Mouse (Mus musculus) hindbrain, embryonic 13.5 days (tissue): ENCODE measurements around the gene Lrcol1. TPM values are rescaled to one million over a fixed set of nuclear protein-coding genes. Genes with fewer than 3 reads are reported as not detected.

Experiments used
- ATAC-seq: fragments of 200-750 bp; cut with Nextera tagmentation; 2 replicates; pipeline ENCODE4 v1.8.0; 2017; ENCODE audit warnings: moderate TSS enrichment; ENCODE audit not compliant: low FRiP score
- H3K27ac ChIP-seq: fragments of 300-500 bp; sonication (generic); 2 replicates; pipeline ENCODE4 v1.5.1; 2015; ENCODE audit warnings: inconsistent platforms, mild to moderate bottlenecking, moderate library complexity
- H3K27me3 ChIP-seq: fragments of 300-500 bp; sonication (generic); 2 replicates; pipeline ENCODE4 v1.6.1; 2015; ENCODE audit warnings: mild to moderate bottlenecking, inconsistent platforms
- H3K36me3 ChIP-seq: fragments of 300-500 bp; sonication (generic); 2 replicates; pipeline ENCODE4 v1.6.1; 2015; ENCODE audit warnings: mild to moderate bottlenecking, inconsistent platforms
- H3K4me1 ChIP-seq: fragments of 300-500 bp; sonication (generic); replicated peaks from 2 replicates; pipeline ENCODE4 v1.6.1; 2015; ENCODE audit warnings: inconsistent platforms
- H3K4me2 ChIP-seq: fragments of 300-500 bp; sonication (generic); 2 replicates; pipeline ENCODE4 v1.6.1; 2015; ENCODE audit warnings: inconsistent platforms, mild to moderate bottlenecking, moderate library complexity
- H3K4me3 ChIP-seq: fragments of 300-500 bp; sonication (generic); 2 replicates; pipeline ENCODE4 v1.5.1; 2015; ENCODE audit warnings: mild to moderate bottlenecking, inconsistent platforms
- H3K9ac ChIP-seq: fragments of 300-500 bp; sonication (generic); 2 replicates; pipeline ENCODE4 v1.6.1; 2015; ENCODE audit warnings: mild to moderate bottlenecking, inconsistent platforms
- H3K9me3 ChIP-seq: fragments of 300-500 bp; sonication (generic); 2 replicates; pipeline ENCODE4 v1.6.1; 2016; ENCODE audit warnings: inconsistent platforms
- WGBS: fragments of 180-500 bp; shearing (Covaris S2); methylation state at CpG from one replicate; pipeline ENCODE4 v1.1.7; 2015; 5-methylcytosine and 5-hydroxymethylcytosine counted together
- polyA plus RNA-seq: library from polyadenylated mRNA; unstranded; fragments of >200 nt; fragmentation: Nextera tagmentation; extraction: Ambion mirVana; gene quantifications from 2 replicates; pipeline ENCODE4 v1.2.1, GENCODE M21; 2015

Lrcol1 gene
- polyA plus RNA-seq, 1 experiment from 2014 or later = not detected

- H3K9ac ChIP-seq = no peak overlapping the region
- 88% methylated on average over 4 of the region's 4 CpGs for WGBS
- H3K27ac ChIP-seq = no peak overlapping the region
- no peak overlapping the region for H3K4me2 ChIP-seq
- peaks cover 8% of the 10 kb centered on the region for H3K27me3 ChIP-seq
- ATAC-seq = no peak
- peaks cover 27% of the 10 kb centered on the region for H3K4me1 ChIP-seq
- H3K9me3 ChIP-seq = no peaks in the 10 kb centered on the region
- H3K36me3 ChIP-seq = peaks cover 6% of the 10 kb centered on the region; the same call in 1 of the 2 replicates
- H3K4me3 ChIP-seq = no peak overlapping the region
These were observed 46.1 kb downstream of the Lrcol1 start for GRCm38 (mm10) chr5:110390631-110391030.

DNA sequence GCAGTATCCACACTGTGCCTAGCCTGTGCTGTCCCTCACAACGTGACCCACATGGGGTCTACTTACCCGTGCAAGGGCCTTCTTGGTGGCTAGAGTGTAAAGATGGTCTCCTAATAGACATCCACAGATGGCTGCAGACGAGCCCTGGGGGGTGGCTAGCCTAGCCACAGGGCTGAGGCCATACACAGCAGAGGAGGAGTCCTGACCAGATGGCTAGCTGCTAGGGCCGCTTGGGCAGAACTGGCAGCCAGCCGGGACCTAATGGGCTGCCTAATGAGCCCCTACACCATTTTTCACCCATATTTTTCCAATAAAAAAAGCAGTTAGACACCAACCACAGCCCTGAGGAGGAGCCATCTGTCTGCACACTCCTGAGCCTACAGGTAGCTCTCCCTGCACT lies 48.2 kb downstream of the Lrcol1 start:
- Histone ChIP-seq H3K36me3 (peaks cover 6% of the 10 kb centered on the region; the same call in 1 of the 2 replicates), H3K9ac (no peak overlapping the region), H3K27me3 (peaks cover 8% of the 10 kb centered on the region), H3K9me3 (no peaks in the 10 kb centered on the region), H3K4me2 (no peak overlapping the region), H3K4me3 (no peak overlapping the region), H3K27ac (no peak overlapping the region; the same call in 1 of the 2 replicates), H3K4me1 (peaks cover 11% of the 10 kb centered on the region)
- 47% methylated on average over 5 of the region's 5 CpGs for WGBS
- peak; percentile 40; the same call in 1 of the 2 replicates for ATAC-seq

DNA sequence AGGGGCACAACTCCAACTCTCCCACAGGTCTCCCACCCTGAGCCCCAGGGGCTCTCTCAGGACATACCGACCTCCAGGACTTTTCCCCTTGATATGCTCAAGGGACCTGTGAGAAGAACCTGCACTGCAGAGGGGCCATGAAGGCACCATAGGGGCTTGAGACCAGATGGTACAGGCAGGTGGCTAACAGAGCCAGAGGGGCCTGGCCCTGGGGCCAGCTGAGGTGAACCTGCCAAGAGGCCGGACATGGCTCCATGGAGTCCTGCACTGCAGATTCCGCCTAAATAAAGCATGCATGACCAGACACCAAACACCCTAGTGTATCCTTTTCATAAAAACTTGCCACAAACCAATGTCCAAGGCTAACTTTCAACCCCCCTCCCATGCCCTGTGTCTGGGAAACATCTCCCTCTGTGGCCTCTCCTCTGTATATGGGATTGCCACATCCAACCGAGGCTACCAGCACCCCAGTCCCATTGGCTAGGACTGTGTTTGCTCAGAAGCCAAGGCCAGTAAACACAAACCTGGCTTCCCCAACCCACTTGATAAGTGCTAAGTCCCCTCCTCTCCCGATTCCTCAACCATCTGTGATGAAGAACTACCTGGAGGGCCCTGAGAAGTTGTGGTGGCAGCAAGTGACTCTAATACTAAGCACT lies 50.6 kb downstream of the Lrcol1 start:
- H3K9ac ChIP-seq = no peak overlapping the region
- ATAC-seq = no peak
- no peak overlapping the region for H3K4me3 ChIP-seq
- no peak overlapping the region for H3K27ac ChIP-seq
- WGBS = 88% methylated on average over 5 of the region's 5 CpGs
- no peaks in the 10 kb centered on the region for H3K9me3 ChIP-seq
- H3K4me2 ChIP-seq = no peak overlapping the region
- H3K4me1 ChIP-seq = peaks cover 11% of the 10 kb centered on the region
- H3K36me3 ChIP-seq = peaks cover 6% of the 10 kb centered on the region; the same call in 1 of the 2 replicates
- no peaks in the 10 kb centered on the region for H3K27me3 ChIP-seq

DNA sequence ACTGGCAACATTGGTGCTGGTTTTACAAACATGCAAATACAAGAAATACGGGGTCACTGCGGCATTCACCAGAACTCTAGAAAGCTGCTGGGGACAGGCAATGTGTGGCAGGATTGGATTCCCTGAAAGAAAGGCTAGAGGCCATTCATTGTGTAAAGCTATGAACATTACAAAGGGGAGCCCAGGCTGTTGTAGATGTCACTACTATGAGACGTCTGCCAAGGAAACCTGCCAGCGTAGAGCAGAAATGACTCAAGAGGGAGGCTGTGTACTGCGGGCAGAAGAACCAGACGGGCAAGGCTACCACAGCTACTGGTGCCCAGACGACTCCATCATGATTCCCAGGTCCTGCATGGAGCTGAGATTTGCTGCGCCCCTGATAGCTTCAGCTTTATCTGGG lies 56.6 kb downstream of the Lrcol1 start:
- Histone ChIP-seq H3K9ac (no peak overlapping the region), H3K4me2 (no peak overlapping the region), H3K9me3 (no peaks in the 10 kb centered on the region), H3K27me3 (no peaks in the 10 kb centered on the region), H3K4me1 (peaks cover 11% of the 10 kb centered on the region), H3K4me3 (no peak overlapping the region), H3K27ac (no peak overlapping the region), H3K36me3 (no peaks in the 10 kb centered on the region)
- no peak for ATAC-seq
- 87% methylated on average over 8 of the region's 8 CpGs for WGBS

GRCm38 (mm10) chr5:110402557-110402956 lies 58.0 kb downstream of the Lrcol1 start:
- Histone ChIP-seq H3K36me3 (no peaks in the 10 kb centered on the region), H3K4me2 (no peak overlapping the region), H3K4me1 (peaks cover 25% of the 10 kb centered on the region), H3K27me3 (no peaks in the 10 kb centered on the region), H3K4me3 (no peak overlapping the region), H3K9ac (no peak overlapping the region), H3K9me3 (no peaks in the 10 kb centered on the region), H3K27ac (no peak overlapping the region)
- WGBS = 85% methylated on average over 2 of the region's 2 CpGs
- no peak for ATAC-seq

DNA sequence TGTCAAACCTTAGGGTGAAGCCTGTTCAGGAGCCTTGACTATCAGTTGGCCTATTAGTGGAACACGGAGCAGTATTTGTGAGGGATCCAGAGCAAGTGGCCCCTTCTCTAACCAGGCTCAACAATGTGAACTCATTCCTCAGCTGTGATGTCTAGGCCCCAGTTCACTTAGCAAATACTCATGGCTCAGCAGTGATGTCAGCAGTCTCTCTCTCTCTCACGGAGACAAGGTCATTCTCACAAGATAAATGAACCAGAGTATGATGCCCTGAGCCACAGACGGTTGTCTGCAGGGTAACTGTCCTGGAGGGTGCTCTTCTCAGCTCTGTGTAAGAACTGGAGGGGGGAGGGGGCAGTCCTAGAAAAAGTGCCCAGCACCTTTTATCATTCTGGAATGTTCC lies 59.4 kb downstream of the Lrcol1 start:
- H3K36me3 ChIP-seq = no peaks in the 10 kb centered on the region; the same call in 1 of the 2 replicates
- 53% methylated on average over 3 of the region's 3 CpGs for WGBS
- no peak overlapping the region for H3K4me2 ChIP-seq
- peak overlapping the region; percentile 20; the same call in 1 of the 2 replicates for H3K27ac ChIP-seq
- no peaks in the 10 kb centered on the region; the same call in 1 of the 2 replicates for H3K27me3 ChIP-seq
- peaks cover 28% of the 10 kb centered on the region for H3K4me1 ChIP-seq
- H3K4me3 ChIP-seq = no peak overlapping the region
- no peaks in the 10 kb centered on the region for H3K9me3 ChIP-seq
- no peak for ATAC-seq
- H3K9ac ChIP-seq = no peak overlapping the region

Other genes starting within 250 kb of the Lrcol1 start
- gene Plcxd1, start 244.8 kb upstream of the Lrcol1 start, polyA plus RNA-seq = 2.5 and 3.2 TPM in 2 replicates
- gene Gtpbp6, start 236.5 kb upstream of the Lrcol1 start, polyA plus RNA-seq = 53.2 and 55.5 TPM in 2 replicates
- 15.2 and 18.2 TPM in 2 replicates for gene Zfp605, start 234.6 kb upstream of the Lrcol1 start, polyA plus RNA-seq
- 102 TPM in 2 replicates for gene Chfr, start 208.9 kb upstream of the Lrcol1 start, polyA plus RNA-seq
- gene Golga3, start 168.0 kb upstream of the Lrcol1 start, polyA plus RNA-seq = 22.1 and 22.9 TPM in 2 replicates
- 22.8 and 23.8 TPM in 2 replicates for gene Ankle2, start 113.7 kb upstream of the Lrcol1 start, polyA plus RNA-seq
- 89.4 and 93.9 TPM in 2 replicates for gene Pgam5, start 74.8 kb upstream of the Lrcol1 start, polyA plus RNA-seq
- 9.8 and 10.5 TPM in 2 replicates for gene Pxmp2, start 58.5 kb upstream of the Lrcol1 start, polyA plus RNA-seq
- 8.2 and 9.1 TPM in 2 replicates for gene Pole, start 58.4 kb upstream of the Lrcol1 start, polyA plus RNA-seq
- gene P2rx2, start 1.5 kb upstream of the Lrcol1 start, polyA plus RNA-seq = 5.1 and 6.5 TPM in 2 replicates
- 18.7 and 20.7 TPM in 2 replicates for gene Fbrsl1, start 103.8 kb downstream of the Lrcol1 start, polyA plus RNA-seq
- 15.5 and 16.1 TPM in 2 replicates for gene Galnt9, start 199.6 kb downstream of the Lrcol1 start, polyA plus RNA-seq